Mouse (Mus musculus) c-Kit-positive CD71-positive TER-119-positive erythroid progenitor cells, embryonic 14.5 days (primary cell): ENCODE results near the gene Senp8.
"Not testable (repeated sequence)": the region's sequence is repeated elsewhere in the genome, so short reads cannot be mapped to it uniquely, and the experiment has no call there.

Source experiments
- DNase-seq: peaks from one replicate; pipeline ENCODE4 v3.0.0-alpha.2; 2013; ENCODE audit warnings: low spot score

Senp8 gene

DNA sequence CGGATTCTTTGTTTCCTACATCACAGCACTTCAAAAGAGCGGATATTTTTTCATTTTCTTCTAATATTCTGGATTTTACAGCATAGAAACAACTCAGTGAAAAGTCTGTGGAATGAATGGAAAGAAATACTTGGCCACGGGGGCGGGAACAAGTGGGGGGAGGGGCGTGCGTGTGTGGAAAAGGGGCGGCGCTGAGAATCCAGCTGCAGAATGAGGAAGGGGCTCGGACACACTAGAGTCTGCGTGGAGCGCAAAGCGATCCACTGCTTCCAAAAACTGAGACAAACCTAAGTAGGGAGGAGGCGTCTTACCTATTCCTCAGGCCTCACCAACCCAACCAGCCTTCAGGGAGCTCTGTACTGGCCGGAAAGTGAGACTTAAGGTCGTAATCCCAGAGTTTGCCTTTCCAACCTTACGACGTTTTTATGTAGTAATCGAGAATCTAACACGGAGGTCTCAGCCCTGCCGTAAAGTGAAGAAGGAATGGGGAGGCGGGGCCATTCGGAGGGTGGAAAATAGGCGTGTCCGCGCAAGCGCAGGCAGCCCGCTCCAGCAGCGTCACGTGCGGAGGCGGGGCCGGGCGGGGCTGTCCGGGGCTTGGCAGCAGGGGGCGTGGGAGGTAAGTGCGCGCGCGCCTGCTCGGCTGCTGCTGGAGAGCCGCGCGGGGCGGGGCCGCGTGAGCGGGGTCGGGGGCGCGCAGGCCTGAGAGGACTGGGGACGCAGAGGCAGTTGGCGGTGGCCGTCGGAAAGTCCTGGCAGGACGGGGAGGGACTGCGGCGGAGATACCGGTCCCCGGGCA is at the start of gene Senp8, which contains the start of gene Myo9a:
TSS of gene Senp8 (minus strand) at position 444 of the 799 bp plus-strand sequence.
TSS of gene Myo9a (plus strand) at position 630 of the 799 bp plus-strand sequence.
- DNase-seq: peak; percentile 98

- not testable (repeated sequence) for DNase-seq
Observed at GRCm38 (mm10) chr9:59766966-59767461, 16.5 kb upstream of the Senp8 start.

- no peak for DNase-seq
Observed at GRCm38 (mm10) chr9:59760515-59760914, 10.0 kb upstream of the Senp8 start.

DNA sequence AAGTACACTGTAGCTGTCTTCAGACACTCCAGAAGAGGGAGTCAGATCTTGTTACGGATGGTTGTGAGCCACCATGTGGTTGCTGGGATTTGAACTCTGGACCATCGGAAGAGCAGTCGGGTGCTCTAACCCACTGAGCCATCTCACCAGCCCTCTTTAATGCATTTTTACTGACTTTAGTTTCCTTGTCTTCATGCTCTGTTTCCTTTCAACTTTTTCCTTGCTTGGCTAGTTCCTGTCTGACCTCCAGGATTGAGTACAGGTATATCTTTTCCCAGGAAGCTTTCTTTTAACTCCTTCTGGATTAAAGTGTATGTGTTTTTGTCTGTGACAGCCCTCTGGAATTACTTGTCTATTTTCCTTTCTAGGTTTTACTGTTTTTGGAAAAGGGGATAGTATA is 6.5 kb upstream of the Senp8 start:
- DNase-seq: not testable (repeated sequence)

GRCm38 (mm10) chr9:59755199-59755598 is 4.7 kb upstream of the Senp8 start:
- DNase-seq: no peak

GRCm38 (mm10) chr9:59751966-59752365 is 1.5 kb upstream of the Senp8 start:
- no peak for DNase-seq

- peak; percentile 82 for DNase-seq
Observed at GRCm38 (mm10) chr9:59751066-59751581, 614 bp upstream of the Senp8 start.

- DNase-seq: no peak
Observed at GRCm38 (mm10) chr9:59749581-59750265, 787 bp downstream of the Senp8 start.

- no peak for DNase-seq
Observed at GRCm38 (mm10) chr9:59748969-59749368, 1.5 kb downstream of the Senp8 start.

DNA sequence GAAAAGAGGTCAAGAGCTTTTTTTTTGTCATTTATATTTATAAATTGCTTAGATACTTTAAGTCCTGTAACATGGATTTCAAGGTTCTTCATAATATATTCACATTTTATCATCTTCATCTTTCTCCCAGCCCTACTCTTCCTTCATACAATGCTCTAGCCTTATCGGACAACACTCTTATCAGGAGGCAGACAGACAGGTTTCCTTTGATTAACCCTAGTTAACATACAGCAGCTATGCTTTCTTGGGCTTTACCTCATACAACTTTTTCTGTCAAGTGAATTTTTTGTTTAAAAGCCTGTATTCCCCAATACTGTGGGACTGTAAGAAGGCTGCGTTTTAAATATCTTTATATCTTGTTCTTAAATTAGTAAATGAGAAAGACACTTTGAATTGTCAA is 2.1 kb downstream of the Senp8 start:
- no peak for DNase-seq

GRCm38 (mm10) chr9:59743903-59744302 is 6.6 kb downstream of the Senp8 start:
- no peak for DNase-seq

DNA sequence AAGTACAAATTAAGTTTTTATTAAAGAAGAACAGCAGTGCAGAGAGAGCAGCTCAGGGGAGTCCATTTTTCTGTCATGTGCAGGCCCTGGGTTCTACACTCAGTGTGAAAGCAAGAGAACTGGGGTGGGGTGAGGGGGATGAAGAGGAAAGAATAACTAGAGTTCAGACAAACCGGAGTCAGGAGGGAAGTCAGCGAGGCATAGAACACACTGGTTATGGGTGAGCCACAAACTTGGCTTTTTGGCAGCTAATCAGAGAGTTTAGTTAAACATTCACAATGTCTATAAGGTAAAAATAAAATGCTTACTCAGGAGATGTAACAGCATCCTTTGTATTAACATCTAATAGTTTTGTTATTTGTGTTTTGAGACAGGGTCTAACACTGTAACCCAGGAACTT is 9.9 kb downstream of the Senp8 start:
- no peak for DNase-seq

GRCm38 (mm10) chr9:59735394-59735793 is 15.1 kb downstream of the Senp8 start:
- no peak for DNase-seq

GRCm38 (mm10) chr9:59733075-59733474 is 17.4 kb downstream of the Senp8 start:
- no peak for DNase-seq

DNA sequence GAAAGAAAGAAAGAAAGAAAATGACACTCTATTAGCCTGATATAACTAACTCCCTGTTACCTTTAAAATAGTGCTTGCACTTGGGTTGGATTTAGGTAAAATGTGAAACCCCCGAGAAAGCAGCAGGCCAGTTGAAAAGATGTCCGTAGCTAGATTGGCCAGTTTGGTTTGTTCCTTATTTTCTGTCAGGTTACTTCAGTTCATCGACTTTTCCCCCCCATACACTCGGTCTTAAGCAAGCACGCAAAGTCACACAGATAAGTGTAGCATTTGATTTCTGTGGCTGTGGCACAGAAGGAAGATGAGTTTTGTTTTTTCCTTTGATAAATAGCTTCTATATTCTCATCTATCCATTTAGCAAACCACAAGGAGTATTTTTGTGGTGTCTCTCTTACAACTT is 19.4 kb downstream of the Senp8 start:
- DNase-seq: no peak

GRCm38 (mm10) chr9:59727569-59728286 is 22.8 kb downstream of the Senp8 start:
- no peak for DNase-seq

DNA sequence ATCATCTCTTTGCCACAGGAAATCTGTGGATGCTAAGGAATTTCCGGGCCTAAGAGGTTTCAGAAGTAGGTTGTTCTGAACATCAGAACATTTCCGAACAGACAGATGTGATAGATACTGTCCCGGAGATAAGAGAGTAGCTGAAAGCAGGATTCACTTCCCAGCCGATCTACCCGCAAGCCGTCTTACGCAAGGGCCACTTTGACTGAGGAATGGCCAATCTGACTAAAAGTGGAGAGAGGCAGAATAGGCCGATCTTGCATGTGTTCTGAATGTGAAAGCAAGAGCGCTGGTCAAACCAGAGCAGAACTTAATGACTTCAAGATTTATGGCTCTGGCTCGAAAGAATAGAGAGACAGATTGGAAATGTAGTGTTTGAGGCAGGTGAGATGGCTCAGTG is 25.0 kb downstream of the Senp8 start:
- no peak for DNase-seq

GRCm38 (mm10) chr9:59723791-59724442 is 26.6 kb downstream of the Senp8 start:
- DNase-seq: no peak

GRCm38 (mm10) chr9:59723096-59723657 is 27.3 kb downstream of the Senp8 start:
- peak; percentile 78 for DNase-seq

GRCm38 (mm10) chr9:59721144-59721543 is 29.4 kb downstream of the Senp8 start:
- DNase-seq: no peak

DNA sequence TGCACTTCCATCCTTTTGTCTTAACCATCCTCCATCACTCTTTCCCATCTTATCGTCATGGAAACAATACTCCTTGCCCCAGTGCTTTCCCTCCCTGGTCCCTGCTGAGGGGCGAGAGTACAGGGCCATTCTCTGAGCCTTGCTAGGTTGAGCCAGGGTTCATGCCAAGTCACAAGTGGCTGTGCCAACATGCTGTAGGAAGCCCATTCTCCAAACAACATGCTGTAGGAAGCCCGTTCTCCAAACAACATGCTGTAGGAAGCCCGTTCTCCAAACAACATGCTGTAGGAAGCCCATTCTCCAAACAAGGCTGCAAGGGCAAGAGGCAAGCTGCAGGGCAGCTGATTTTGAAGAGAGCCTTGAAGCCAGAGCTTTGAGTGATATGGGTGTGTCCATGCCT is 32.3 kb downstream of the Senp8 start:
- DNase-seq: no peak
